Mouse (Mus musculus): ENCODE measurements around the gene Chil3.

GRCm38 (mm10) chr3:106131690-106132089 is 35.7 kb downstream of the Chil3 start:
- TF ChIP-seq POLR2A (IDR thresholded peaks at IDR 0.05; ENCODE audit: low read depth, low read length) (no peak), CTCF (IDR thresholded peaks at IDR 0.05; ENCODE audit: extremely low read depth, insufficient read depth, insufficient read length, insufficient replicate concordance) (no peak)
